ENCODE assay signal across 23 mouse cellular contexts in the genomic region with DNA sequence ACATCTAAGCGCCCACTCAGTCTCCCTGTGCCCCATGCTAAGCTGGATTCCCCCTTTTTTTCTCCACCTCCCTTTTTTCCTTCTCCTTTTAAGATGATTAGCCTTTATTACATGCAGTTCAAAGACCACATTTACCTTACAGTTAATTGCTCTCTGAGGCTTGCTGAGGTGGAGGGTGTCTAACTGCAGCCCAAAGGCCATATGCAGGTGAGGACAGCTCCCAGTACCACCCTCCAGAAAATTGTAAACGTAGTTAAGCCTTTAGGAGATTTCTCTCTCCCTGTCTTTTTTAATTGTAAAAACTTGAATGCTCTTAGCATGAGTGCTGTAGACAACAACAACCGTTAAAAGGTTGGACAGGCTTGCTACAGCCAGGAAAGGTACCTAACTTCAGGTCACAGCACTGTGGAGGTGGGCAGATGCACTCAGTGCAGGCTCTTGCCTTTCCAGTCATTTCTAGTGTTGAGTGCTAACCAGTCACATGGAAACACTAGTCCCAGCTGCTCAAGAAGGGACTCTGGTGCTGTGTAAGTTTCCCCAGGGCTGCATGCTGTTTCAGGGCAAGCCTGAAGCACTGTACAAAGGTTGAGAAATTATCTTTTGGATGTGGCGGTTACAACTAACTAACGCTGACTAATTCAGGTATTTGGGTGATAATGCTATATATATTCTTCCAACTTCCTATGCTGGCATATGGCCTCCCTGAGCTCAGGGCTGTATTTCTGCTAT.
"Had no signal": no experiment of that assay in that cellular context is flagged by ENCODE, and none has a peak within 500 bp of the region (broad histone marks: within the 10 kb centered on the region; RNA-seq: fewer than 3 reads in every experiment).

No protein-coding gene starts in this region.

- H3K27ac ChIP-seq: kidney, postnatal 0 days; layer of hippocampus, adult 2 months; limb, embryonic 10.5 days; limb, embryonic 13.5 days; liver, embryonic 12.5 days; liver, embryonic 15.5 days; midbrain, embryonic 10.5 days; midbrain, embryonic 13.5 days; neural tube, embryonic 13.5 days had no signal

- H3K9me3 ChIP-seq: limb, embryonic 10.5 days; limb, embryonic 13.5 days; liver, embryonic 12.5 days; liver, embryonic 15.5 days; lung, embryonic 15.5 days; megakaryocyte, embryonic 14.5 days; midbrain, embryonic 10.5 days; midbrain, embryonic 13.5 days; neural tube, embryonic 13.5 days had no signal

- H3K9ac ChIP-seq: limb, embryonic 13.5 days; liver, embryonic 12.5 days; liver, embryonic 15.5 days; lung, embryonic 15.5 days; midbrain, embryonic 13.5 days; neural tube, embryonic 13.5 days had no signal

- DNase-seq: kidney, adult 9 months; kidney, postnatal 25 days; layer of hippocampus, adult 9-11 months; liver; lung, postnatal 10 days; retina, postnatal 1 day; right cerebral cortex, postnatal 25 days; thymus, adult 2 months; thymus, postnatal 14 days; thymus, postnatal 4 days had no signal

- H3K36me3 ChIP-seq: liver, embryonic 12.5 days; midbrain, embryonic 13.5 days; neural tube, embryonic 13.5 days had no signal

- ATAC-seq: liver, embryonic 12.5 days; midbrain, embryonic 13.5 days; midbrain, embryonic 16.5 days had no signal

- H3K4me2 ChIP-seq: limb, embryonic 13.5 days; liver, embryonic 12.5 days; liver, embryonic 15.5 days; midbrain, embryonic 13.5 days; neural tube, embryonic 13.5 days had no signal

- H3K27me3 ChIP-seq: limb, embryonic 13.5 days; liver, embryonic 12.5 days; liver, embryonic 15.5 days; lung, embryonic 15.5 days; megakaryocyte, embryonic 14.5 days; midbrain, embryonic 13.5 days; neural tube, embryonic 13.5 days had no signal

- H3K4me3 ChIP-seq: layer of hippocampus, adult 2 months; limb, embryonic 10.5 days; limb, embryonic 13.5 days; liver, embryonic 12.5 days; liver, embryonic 15.5 days; lung, embryonic 15.5 days; megakaryocyte, embryonic 14.5 days; midbrain, embryonic 10.5 days; midbrain, embryonic 13.5 days; myocyte; neural tube, embryonic 13.5 days had no signal

- H3K4me1 ChIP-seq: liver, embryonic 12.5 days had no signal
